Mouse (Mus musculus) embryonic fibroblast, embryonic 13.5 days (primary cell): ENCODE results near the gene Madcam1.

ENCODE experiments used
- CTCF ChIP-seq: IDR thresholded peaks from 2 replicates; pipeline ENCODE4 v1.5.1; 2011; ENCODE audit warnings: mild to moderate bottlenecking, control low read depth, low read length, moderate library complexity, borderline replicate concordance; ENCODE audit not compliant: insufficient read depth
- POLR2A ChIP-seq: IDR thresholded peaks from 2 replicates; pipeline ENCODE4 v1.6.1; 2011; ENCODE audit warnings: low read depth, mild to moderate bottlenecking, control low read depth, low read length, moderate library complexity

DNA sequence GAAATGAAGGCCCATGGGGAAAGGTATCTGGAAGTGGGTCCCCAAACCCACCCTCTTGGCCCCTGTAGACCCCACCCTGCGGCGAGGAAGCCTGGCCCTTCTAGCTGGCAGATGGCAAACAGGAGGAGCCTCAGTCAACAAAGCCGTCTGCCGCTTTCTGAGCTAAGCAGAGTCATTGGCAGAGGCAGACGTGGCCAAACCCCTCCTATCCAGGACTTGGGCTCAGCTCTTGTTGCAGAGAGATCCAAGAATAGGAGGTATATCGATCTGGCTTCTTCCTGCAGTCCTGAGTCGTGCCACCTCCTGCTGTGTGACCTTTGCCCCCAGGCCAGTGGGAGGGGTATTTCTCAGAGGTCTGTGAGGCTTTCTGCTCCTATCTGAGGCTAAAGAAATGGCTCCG lies 48.5 kb upstream of the Madcam1 start:
- TF ChIP-seq CTCF: no peak
- TF ChIP-seq POLR2A: no peak
